Comparison of ENCODE assay signal across 8 mouse cellular contexts in genomic region chr7:19506969-19507611, GRCm38 (mm10). TPM values are rescaled to one million over a fixed set of nuclear protein-coding genes. Genes with fewer than 3 reads are reported as not detected.
A peak's percentile ranks its signal among the peaks of the same experiment; 100 is the strongest.
DNase-seq lines count a peak whose midpoint lies in the region; ATAC-seq and TF ChIP-seq lines count a peak whose summit lies in the region.

No protein-coding gene starts in this region.

- peak overlapping the region; percentile 88 for H3K4me2 ChIP-seq in hindbrain, embryonic 13.5 days
- peak overlapping the region; percentile 95 for H3K4me2 ChIP-seq in liver, postnatal 0 days (ENCODE audit: low read depth, low read length)

- DNase-seq in G1E (ENCODE audit: low spot score) = peak; percentile 57
- DNase-seq in embryonic facial prominence, embryonic 10.5 days (ENCODE audit: low spot score) = peak; percentile 87
- peak; percentile 58 for DNase-seq in liver, postnatal 0 days
- DNase-seq in retina, postnatal 1 day = peak; percentile 83

- H3K27me3 ChIP-seq in erythroblast, embryonic 14.5 days (ENCODE audit: control insufficient read depth) = peaks cover 5% of the 10 kb centered on the region
- no peaks in the 10 kb centered on the region for H3K27me3 ChIP-seq in G1E (ENCODE audit: insufficient read depth, low read length)
- no peaks in the 10 kb centered on the region for H3K27me3 ChIP-seq in embryonic facial prominence, embryonic 10.5 days (replicated peaks; ENCODE audit: low read depth, poor library complexity, severe bottlenecking)
- H3K27me3 ChIP-seq in hindbrain, embryonic 13.5 days = no peaks in the 10 kb centered on the region
- H3K27me3 ChIP-seq in liver, postnatal 0 days (ENCODE audit: insufficient read depth, low read length) = no peaks in the 10 kb centered on the region

- TF ChIP-seq EP300 in liver, postnatal 0 days (IDR thresholded peaks at IDR 0.05; ENCODE audit: low read depth) = no peak

- peak overlapping the region; percentile 78 for H3K4me3 ChIP-seq in erythroblast, embryonic 14.5 days (replicated peaks)
- H3K4me3 ChIP-seq in G1E (ENCODE audit: low read depth, low read length) = peak overlapping the region; percentile 92
- peak overlapping the region; percentile 80 for H3K4me3 ChIP-seq in embryonic facial prominence, embryonic 10.5 days
- peak overlapping the region; percentile 79 for H3K4me3 ChIP-seq in hindbrain, embryonic 13.5 days
- H3K4me3 ChIP-seq in liver, postnatal 0 days (ENCODE audit: low read depth, low read length) = peak overlapping the region; percentile 82

- H3K36me3 ChIP-seq in erythroblast, embryonic 14.5 days (ENCODE audit: control insufficient read depth) = peaks cover 3% of the 10 kb centered on the region
- H3K36me3 ChIP-seq in G1E (replicated peaks) = peaks cover 40% of the 10 kb centered on the region
- H3K36me3 ChIP-seq in embryonic facial prominence, embryonic 10.5 days (replicated peaks) = peaks cover 9% of the 10 kb centered on the region; the same call in 1 of the 2 replicates
- H3K36me3 ChIP-seq in hindbrain, embryonic 13.5 days = no peaks in the 10 kb centered on the region
- H3K36me3 ChIP-seq in liver, postnatal 0 days (replicated peaks; ENCODE audit: insufficient read depth, low read length) = no peaks in the 10 kb centered on the region

- peak overlapping the region; percentile 91 for H3K9ac ChIP-seq in hindbrain, embryonic 13.5 days
- peak overlapping the region; percentile 75 for H3K9ac ChIP-seq in liver, postnatal 0 days (replicated peaks)

- ATAC-seq in erythroblast, adult 5-6 weeks (replicated peaks; ENCODE audit: low FRiP score, poor library complexity, severe bottlenecking) = no peak
- ATAC-seq in G1E (ENCODE audit: extremely low read depth, insufficient number of reproducible peaks, low FRiP score, poor library complexity, severe bottlenecking) = no peak
- 0 out of 2 replicates have a peak, but pooled peaks have one; percentile 19 for ATAC-seq in hindbrain, embryonic 13.5 days (ENCODE audit: low FRiP score)
- no peak for ATAC-seq in liver, postnatal 0 days
- no peak for ATAC-seq in monocyte, adult 5-6 weeks (replicated peaks; ENCODE audit: insufficient number of reproducible peaks, low FRiP score, low TSS enrichment, poor library complexity, severe bottlenecking)

- TF ChIP-seq CTCF in G1E (IDR thresholded peaks at IDR 0.05; ENCODE audit: low read depth, low read length) = no peak
- no peak for TF ChIP-seq CTCF in liver, postnatal 0 days (IDR thresholded peaks at IDR 0.05; ENCODE audit: low read depth)

- H3K4me1 ChIP-seq in erythroblast, embryonic 14.5 days (ENCODE audit: control insufficient read depth) = peaks cover 46% of the 10 kb centered on the region
- H3K4me1 ChIP-seq in G1E (ENCODE audit: insufficient read depth, low read depth, low read length) = peaks cover 42% of the 10 kb centered on the region
- H3K4me1 ChIP-seq in embryonic facial prominence, embryonic 10.5 days = peaks cover 26% of the 10 kb centered on the region
- H3K4me1 ChIP-seq in hindbrain, embryonic 13.5 days (replicated peaks) = peaks cover 30% of the 10 kb centered on the region
- peaks cover 20% of the 10 kb centered on the region for H3K4me1 ChIP-seq in liver, postnatal 0 days (ENCODE audit: insufficient read depth)

- peak overlapping the region; percentile 93 for H3K27ac ChIP-seq in embryonic facial prominence, embryonic 10.5 days (replicated peaks)
- H3K27ac ChIP-seq in hindbrain, embryonic 13.5 days = peak overlapping the region; percentile 88
- no peak overlapping the region for H3K27ac ChIP-seq in liver, postnatal 0 days (ENCODE audit: low read depth)

- H3K9me3 ChIP-seq in erythroblast, embryonic 14.5 days (ENCODE audit: control insufficient read depth, low read length) = no peaks in the 10 kb centered on the region
- no peaks in the 10 kb centered on the region for H3K9me3 ChIP-seq in G1E (replicated peaks)
- no peaks in the 10 kb centered on the region for H3K9me3 ChIP-seq in embryonic facial prominence, embryonic 10.5 days
- H3K9me3 ChIP-seq in hindbrain, embryonic 13.5 days = no peaks in the 10 kb centered on the region
- H3K9me3 ChIP-seq in liver, postnatal 0 days (ENCODE audit: low read length) = no peaks in the 10 kb centered on the region

- WGBS in embryonic facial prominence, embryonic 10.5 days = under 1% methylated on average over 71 of the region's 71 CpGs
- 1% methylated on average over 71 of the region's 71 CpGs for whole genome bisulfite sequencing in hindbrain, embryonic 13.5 days
- 2% methylated on average over 71 of the region's 71 CpGs for WGBS in liver, postnatal 0 days (ENCODE audit: insufficient replicate concordance)

RNA-seq across cellular contexts. Expression of gene Bloc1s3, which starts 1.1 kb away (rescaled TPM):
- polyA plus RNA-seq in erythroblast, embryonic 14.5 days (2012) = 0.46 and 0.49 TPM in 2 replicates
- total RNA-seq in erythroblast, adult 5-6 weeks (2015; ENCODE audit: low replicate concordance) = 3.5 and 4.2 TPM in 2 replicates
- total RNA-seq in erythroblast, adult 5-6 weeks (2017; ENCODE audit: low replicate concordance) = 0.84 and 1.5 TPM in 2 replicates
- total RNA-seq in G1E (2014; fragmentation: Nextera tagmentation) (4.6 and 5.2 TPM in 2 replicates), G1E (2017) (4.2 and 5.2 TPM in 2 replicates)
- polyA plus RNA-seq in G1E (2012) = 5.7 and 6.0 TPM in 2 replicates
- 1.9 TPM in 2 replicates for polyA plus RNA-seq in embryonic facial prominence, embryonic 10.5 days (2016; fragmentation: Nextera tagmentation; extraction: Ambion mirVana)
- 3.2 and 3.5 TPM in 2 replicates for polyA plus RNA-seq in hindbrain, embryonic 13.5 days (2015; fragmentation: Nextera tagmentation; extraction: Ambion mirVana)
- 0.94 and 1.1 TPM in 2 replicates for polyA plus RNA-seq in liver, postnatal 0 days (2015; fragmentation: Nextera tagmentation; extraction: Ambion mirVana)
- total RNA-seq in monocyte, adult 5-6 weeks (2017) = 3.5 to 4.4 TPM (median 4.0 TPM) in 3 replicates

RNA-seq across cellular contexts. Expression of gene Trappc6a, which starts 1.1 kb away (rescaled TPM):
- polyA plus RNA-seq in erythroblast, embryonic 14.5 days (2012) = 10.9 and 13.1 TPM in 2 replicates
- total RNA-seq in erythroblast, adult 5-6 weeks (2015; ENCODE audit: low replicate concordance) = 17.9 and 18.8 TPM in 2 replicates
- 2.7 and 7.8 TPM in 2 replicates for total RNA-seq in erythroblast, adult 5-6 weeks (2017; ENCODE audit: low replicate concordance)
- total RNA-seq in G1E (2014; fragmentation: Nextera tagmentation) (87.2 and 92.8 TPM in 2 replicates), G1E (2017) (141 and 200 TPM in 2 replicates)
- 537 and 654 TPM in 2 replicates for polyA plus RNA-seq in G1E (2012)
- polyA plus RNA-seq in embryonic facial prominence, embryonic 10.5 days (2016; fragmentation: Nextera tagmentation; extraction: Ambion mirVana) = 72.6 and 73.9 TPM in 2 replicates
- 43.9 and 44.9 TPM in 2 replicates for polyA plus RNA-seq in hindbrain, embryonic 13.5 days (2015; fragmentation: Nextera tagmentation; extraction: Ambion mirVana)
- polyA plus RNA-seq in liver, postnatal 0 days (2015; fragmentation: Nextera tagmentation; extraction: Ambion mirVana) = 51.6 and 52.5 TPM in 2 replicates
- total RNA-seq in monocyte, adult 5-6 weeks (2017) = 19.9 to 35.2 TPM (median 23.4 TPM) in 3 replicates

RNA-seq across cellular contexts. Expression of gene Nkpd1, which starts 10.5 kb away (rescaled TPM):
- polyA plus RNA-seq in erythroblast, embryonic 14.5 days (2012) = 0.02 TPM in 1 of 2 replicates, not detected in the other
- total RNA-seq in erythroblast, adult 5-6 weeks (2015; ENCODE audit: low replicate concordance) = not detected in 2 replicates
- total RNA-seq in erythroblast, adult 5-6 weeks (2017; ENCODE audit: low replicate concordance) = not detected in 2 replicates
- total RNA-seq in G1E (2014; fragmentation: Nextera tagmentation) = 0.53 and 0.92 TPM in 2 replicates
- 0.22 and 0.41 TPM in 2 replicates for total RNA-seq in G1E (2017)
- polyA plus RNA-seq in G1E (2012) = 0.55 TPM in 2 replicates
- polyA plus RNA-seq in embryonic facial prominence, embryonic 10.5 days (2016; fragmentation: Nextera tagmentation; extraction: Ambion mirVana) = 0.17 and 0.19 TPM in 2 replicates
- polyA plus RNA-seq in hindbrain, embryonic 13.5 days (2015; fragmentation: Nextera tagmentation; extraction: Ambion mirVana) = 0.32 and 0.50 TPM in 2 replicates
- polyA plus RNA-seq in liver, postnatal 0 days (2015; fragmentation: Nextera tagmentation; extraction: Ambion mirVana) = not detected in 2 replicates
- total RNA-seq in monocyte, adult 5-6 weeks (2017) = not detected in 3 replicates

RNA-seq across cellular contexts. Expression of gene Exoc3l2, which starts 44.0 kb away (rescaled TPM):
- polyA plus RNA-seq in erythroblast, embryonic 14.5 days (2012) = 0.01 and 0.04 TPM in 2 replicates
- total RNA-seq in erythroblast, adult 5-6 weeks (2015; ENCODE audit: low replicate concordance) = not detected in 2 replicates
- total RNA-seq in erythroblast, adult 5-6 weeks (2017; ENCODE audit: low replicate concordance) = not detected in 2 replicates
- total RNA-seq in G1E (2014; fragmentation: Nextera tagmentation) (not detected in 2 replicates), G1E (2017) (not detected in 2 replicates)
- 0.02 TPM in 1 of 2 replicates, not detected in the other for polyA plus RNA-seq in G1E (2012)
- polyA plus RNA-seq in embryonic facial prominence, embryonic 10.5 days (2016; fragmentation: Nextera tagmentation; extraction: Ambion mirVana) = 1.2 and 1.3 TPM in 2 replicates
- polyA plus RNA-seq in hindbrain, embryonic 13.5 days (2015; fragmentation: Nextera tagmentation; extraction: Ambion mirVana) = 0.38 and 0.43 TPM in 2 replicates
- 1.1 and 1.7 TPM in 2 replicates for polyA plus RNA-seq in liver, postnatal 0 days (2015; fragmentation: Nextera tagmentation; extraction: Ambion mirVana)
- 0.11 to 1.4 TPM (median 0.49 TPM) in 3 replicates for total RNA-seq in monocyte, adult 5-6 weeks (2017)

RNA-seq across cellular contexts. Expression of gene Mark4, which starts 48.5 kb away (rescaled TPM):
- 0.45 and 0.52 TPM in 2 replicates for polyA plus RNA-seq in erythroblast, embryonic 14.5 days (2012)
- total RNA-seq in erythroblast, adult 5-6 weeks (2015; ENCODE audit: low replicate concordance) = 1.9 and 5.2 TPM in 2 replicates
- total RNA-seq in erythroblast, adult 5-6 weeks (2017; ENCODE audit: low replicate concordance) = 1.7 and 2.8 TPM in 2 replicates
- total RNA-seq in G1E (2014; fragmentation: Nextera tagmentation) (17.8 and 21.3 TPM in 2 replicates), G1E (2017) (2.7 and 4.3 TPM in 2 replicates)
- 34.7 and 46.5 TPM in 2 replicates for polyA plus RNA-seq in G1E (2012)
- 7.1 and 8.0 TPM in 2 replicates for polyA plus RNA-seq in embryonic facial prominence, embryonic 10.5 days (2016; fragmentation: Nextera tagmentation; extraction: Ambion mirVana)
- 16.1 TPM in 2 replicates for polyA plus RNA-seq in hindbrain, embryonic 13.5 days (2015; fragmentation: Nextera tagmentation; extraction: Ambion mirVana)
- 1.8 and 2.0 TPM in 2 replicates for polyA plus RNA-seq in liver, postnatal 0 days (2015; fragmentation: Nextera tagmentation; extraction: Ambion mirVana)
- 9.0 to 21.1 TPM (median 9.6 TPM) in 3 replicates for total RNA-seq in monocyte, adult 5-6 weeks (2017)
